10 mouse cellular contexts compared by ENCODE assay signal in genomic region chr1:170218091-170218884, GRCm38 (mm10). TPM values are rescaled to one million over a fixed set of nuclear protein-coding genes. Genes with fewer than 3 reads are reported as not detected.
DNase-seq lines count a peak whose midpoint lies in the region; ATAC-seq and TF ChIP-seq lines count a peak whose summit lies in the region.
"Had no signal": no experiment of that assay in that cellular context is flagged by ENCODE, and none has a peak within 500 bp of the region (broad histone marks: within the 10 kb centered on the region; RNA-seq: fewer than 3 reads in every experiment).

No protein-coding gene starts in this region.

- no peak for ATAC-seq in embryonic facial prominence, embryonic 11.5 days (replicated peaks; ENCODE audit: insufficient number of reproducible peaks, low FRiP score, low TSS enrichment, low read depth)
- ATAC-seq in liver, postnatal 0 days, result no peak
- no peak for ATAC-seq in liver, embryonic 12.5 days
- peak; percentile 78 for ATAC-seq in common myeloid progenitor, adult 5-6 weeks (replicated peaks; ENCODE audit: low read depth, poor library complexity, severe bottlenecking)
- ATAC-seq in midbrain, embryonic 13.5 days, result no peak

- DNase-seq in embryonic facial prominence, embryonic 11.5 days (ENCODE audit: low spot score), result peak; percentile 50
- DNase-seq in embryonic facial prominence, embryonic 10.5 days (ENCODE audit: low spot score), result no peak
- DNase-seq in liver, postnatal 0 days, result no peak
- DNase-seq in retina, embryonic 14.5 days (ENCODE audit: low spot score), result peak; percentile 46
- DNase-seq in heart, adult 9 months (ENCODE audit: low spot score in 2 of 2), result no peak
- DNase-seq: kidney, adult 11 months had no signal

- H3K4me3 ChIP-seq in embryonic facial prominence, embryonic 11.5 days (ENCODE audit: low read depth, low read length), result no peak overlapping the region
- no peak overlapping the region for H3K4me3 ChIP-seq in embryonic facial prominence, embryonic 10.5 days
- no peak overlapping the region for H3K4me3 ChIP-seq in liver, postnatal 0 days (ENCODE audit: low read depth, low read length)
- no peak overlapping the region for H3K4me3 ChIP-seq in liver, embryonic 12.5 days
- H3K4me3 ChIP-seq in midbrain, embryonic 13.5 days (replicated peaks), result no peak overlapping the region
- H3K4me3 ChIP-seq: embryonic facial prominence, embryonic 12.5 days had no signal

- no peaks in the 10 kb centered on the region for H3K9me3 ChIP-seq in embryonic facial prominence, embryonic 11.5 days (replicated peaks; ENCODE audit: control insufficient read depth, low read length)
- H3K9me3 ChIP-seq in embryonic facial prominence, embryonic 10.5 days, result no peaks in the 10 kb centered on the region
- no peaks in the 10 kb centered on the region for H3K9me3 ChIP-seq in liver, postnatal 0 days (ENCODE audit: low read length)
- no peaks in the 10 kb centered on the region for H3K9me3 ChIP-seq in liver, embryonic 12.5 days (replicated peaks)
- H3K9me3 ChIP-seq in midbrain, embryonic 13.5 days, result no peaks in the 10 kb centered on the region
- H3K9me3 ChIP-seq: embryonic facial prominence, embryonic 12.5 days had no signal

- H3K9ac ChIP-seq in embryonic facial prominence, embryonic 11.5 days (replicated peaks; ENCODE audit: low read length), result no peak overlapping the region
- H3K9ac ChIP-seq in liver, postnatal 0 days (replicated peaks), result no peak overlapping the region
- H3K9ac ChIP-seq in liver, embryonic 12.5 days, result no peak overlapping the region
- no peak overlapping the region for H3K9ac ChIP-seq in midbrain, embryonic 13.5 days (replicated peaks)
- H3K9ac ChIP-seq: embryonic facial prominence, embryonic 12.5 days had no signal

- H3K4me1 ChIP-seq in embryonic facial prominence, embryonic 11.5 days (ENCODE audit: control insufficient read depth, insufficient read depth, low read length), result no peaks in the 10 kb centered on the region
- peaks cover 8% of the 10 kb centered on the region; the same call in 1 of the 2 replicates for H3K4me1 ChIP-seq in embryonic facial prominence, embryonic 10.5 days
- H3K4me1 ChIP-seq in liver, postnatal 0 days (ENCODE audit: insufficient read depth), result peaks cover 6% of the 10 kb centered on the region
- peaks cover 7% of the 10 kb centered on the region for H3K4me1 ChIP-seq in liver, embryonic 12.5 days
- H3K4me1 ChIP-seq in midbrain, embryonic 13.5 days (replicated peaks), result peaks cover 9% of the 10 kb centered on the region

- no peak overlapping the region for H3K4me2 ChIP-seq in embryonic facial prominence, embryonic 11.5 days (ENCODE audit: low read depth, low read length)
- no peak overlapping the region for H3K4me2 ChIP-seq in liver, postnatal 0 days (ENCODE audit: low read depth, low read length)
- H3K4me2 ChIP-seq in liver, embryonic 12.5 days, result no peak overlapping the region
- no peak overlapping the region for H3K4me2 ChIP-seq in midbrain, embryonic 13.5 days (replicated peaks)
- H3K4me2 ChIP-seq: embryonic facial prominence, embryonic 12.5 days had no signal

- TF ChIP-seq CTCF in liver, postnatal 0 days (IDR thresholded peaks at IDR 0.05; ENCODE audit: low read depth), result peak; percentile 66

- no peaks in the 10 kb centered on the region for H3K36me3 ChIP-seq in embryonic facial prominence, embryonic 11.5 days (replicated peaks; ENCODE audit: control insufficient read depth, insufficient read depth, low read depth, low read length)
- H3K36me3 ChIP-seq in embryonic facial prominence, embryonic 10.5 days (replicated peaks), result no peaks in the 10 kb centered on the region
- no peaks in the 10 kb centered on the region for H3K36me3 ChIP-seq in liver, postnatal 0 days (replicated peaks; ENCODE audit: insufficient read depth, low read length)
- no peaks in the 10 kb centered on the region for H3K36me3 ChIP-seq in liver, embryonic 12.5 days
- no peaks in the 10 kb centered on the region for H3K36me3 ChIP-seq in midbrain, embryonic 13.5 days
- H3K36me3 ChIP-seq: embryonic facial prominence, embryonic 12.5 days had no signal

- no peak for TF ChIP-seq EP300 in liver, postnatal 0 days (IDR thresholded peaks at IDR 0.05; ENCODE audit: low read depth)

- WGBS in embryonic facial prominence, embryonic 11.5 days, result 77% methylated on average over 6 of the region's 6 CpGs
- 81% methylated on average over 6 of the region's 6 CpGs for WGBS in embryonic facial prominence, embryonic 10.5 days
- WGBS in liver, postnatal 0 days (ENCODE audit: insufficient replicate concordance), result 70% methylated on average over 6 of the region's 6 CpGs
- WGBS in liver, embryonic 12.5 days (ENCODE audit: insufficient replicate concordance), result 60% methylated on average over 6 of the region's 6 CpGs
- 79% methylated on average over 6 of the region's 6 CpGs for WGBS in midbrain, embryonic 13.5 days

- H3K27ac ChIP-seq in embryonic facial prominence, embryonic 11.5 days (replicated peaks; ENCODE audit: low read depth, low read length), result no peak overlapping the region
- H3K27ac ChIP-seq in embryonic facial prominence, embryonic 10.5 days (replicated peaks), result no peak overlapping the region
- no peak overlapping the region for H3K27ac ChIP-seq in liver, postnatal 0 days (ENCODE audit: low read depth)
- H3K27ac ChIP-seq in liver, embryonic 12.5 days, result no peak overlapping the region
- no peak overlapping the region for H3K27ac ChIP-seq in midbrain, embryonic 13.5 days
- H3K27ac ChIP-seq: embryonic facial prominence, embryonic 12.5 days had no signal

- no peaks in the 10 kb centered on the region for H3K27me3 ChIP-seq in embryonic facial prominence, embryonic 11.5 days (ENCODE audit: control insufficient read depth, insufficient read depth, low read length)
- 0 out of 2 replicates have a peak, but pooled peaks cover 3% of the 10 kb centered on the region for H3K27me3 ChIP-seq in embryonic facial prominence, embryonic 10.5 days (replicated peaks; ENCODE audit: low read depth, poor library complexity, severe bottlenecking)
- H3K27me3 ChIP-seq in liver, postnatal 0 days (ENCODE audit: insufficient read depth, low read length), result no peaks in the 10 kb centered on the region
- peaks cover 18% of the 10 kb centered on the region; the same call in 1 of the 2 replicates for H3K27me3 ChIP-seq in liver, embryonic 12.5 days (replicated peaks)
- H3K27me3 ChIP-seq in midbrain, embryonic 13.5 days, result peaks cover 13% of the 10 kb centered on the region; the same call in 1 of the 2 replicates
- H3K27me3 ChIP-seq: embryonic facial prominence, embryonic 12.5 days had no signal

RNA-seq across cellular contexts. Expression of gene Uhmk1, which starts 3.1 kb away (rescaled TPM):
- polyA plus RNA-seq in embryonic facial prominence, embryonic 11.5 days (2014; fragmentation: Nextera tagmentation; extraction: Ambion mirVana), result 11.8 and 14.0 TPM in 2 replicates
- polyA plus RNA-seq in embryonic facial prominence, embryonic 10.5 days (2016; fragmentation: Nextera tagmentation; extraction: Ambion mirVana), result 10.6 and 11.3 TPM in 2 replicates
- 3.3 and 3.4 TPM in 2 replicates for polyA plus RNA-seq in liver, postnatal 0 days (2015; fragmentation: Nextera tagmentation; extraction: Ambion mirVana)
- 12.1 and 13.5 TPM in 2 replicates for polyA plus RNA-seq in liver, embryonic 12.5 days (2016; fragmentation: Nextera tagmentation; extraction: Ambion mirVana)
- total RNA-seq in common myeloid progenitor, adult 5-6 weeks (2017), result 60.8 and 71.6 TPM in 2 replicates
- polyA plus RNA-seq in midbrain, embryonic 13.5 days (2015; fragmentation: Nextera tagmentation; extraction: Ambion mirVana), result 7.6 and 8.3 TPM in 2 replicates

RNA-seq across cellular contexts. Expression of gene Sh2d1b2, which starts 14.3 kb away (rescaled TPM):
- 0.11 TPM in 1 of 2 replicates, not detected in the other for polyA plus RNA-seq in embryonic facial prominence, embryonic 11.5 days (2014; fragmentation: Nextera tagmentation; extraction: Ambion mirVana)
- polyA plus RNA-seq in embryonic facial prominence, embryonic 10.5 days (2016; fragmentation: Nextera tagmentation; extraction: Ambion mirVana), result not detected in 2 replicates
- polyA plus RNA-seq in liver, postnatal 0 days (2015; fragmentation: Nextera tagmentation; extraction: Ambion mirVana), result not detected in 2 replicates
- not detected in 2 replicates for polyA plus RNA-seq in liver, embryonic 12.5 days (2016; fragmentation: Nextera tagmentation; extraction: Ambion mirVana)
- not detected in 2 replicates for total RNA-seq in common myeloid progenitor, adult 5-6 weeks (2017)
- polyA plus RNA-seq in midbrain, embryonic 13.5 days (2015; fragmentation: Nextera tagmentation; extraction: Ambion mirVana), result not detected in 2 replicates
- polyA plus RNA-seq: embryonic facial prominence, embryonic 12.5 days had no signal

RNA-seq across cellular contexts. Expression of gene Uap1, which starts 43.5 kb away (rescaled TPM):
- polyA plus RNA-seq in embryonic facial prominence, embryonic 11.5 days (2014; fragmentation: Nextera tagmentation; extraction: Ambion mirVana), result 66.3 and 71.4 TPM in 2 replicates
- polyA plus RNA-seq in embryonic facial prominence, embryonic 10.5 days (2016; fragmentation: Nextera tagmentation; extraction: Ambion mirVana), result 56.3 and 56.5 TPM in 2 replicates
- polyA plus RNA-seq in liver, postnatal 0 days (2015; fragmentation: Nextera tagmentation; extraction: Ambion mirVana), result 19.6 and 22.3 TPM in 2 replicates
- 40.3 and 43.1 TPM in 2 replicates for polyA plus RNA-seq in liver, embryonic 12.5 days (2016; fragmentation: Nextera tagmentation; extraction: Ambion mirVana)
- total RNA-seq in common myeloid progenitor, adult 5-6 weeks (2017), result 64.9 and 91.7 TPM in 2 replicates
- polyA plus RNA-seq in midbrain, embryonic 13.5 days (2015; fragmentation: Nextera tagmentation; extraction: Ambion mirVana), result 57.9 and 59.3 TPM in 2 replicates

RNA-seq across cellular contexts. Expression of gene Sh2d1b1, which starts 58.8 kb away (rescaled TPM):
- polyA plus RNA-seq in embryonic facial prominence, embryonic 11.5 days (2014; fragmentation: Nextera tagmentation; extraction: Ambion mirVana), result not detected in 2 replicates
- 0.05 TPM in 1 of 2 replicates, not detected in the other for polyA plus RNA-seq in embryonic facial prominence, embryonic 10.5 days (2016; fragmentation: Nextera tagmentation; extraction: Ambion mirVana)
- polyA plus RNA-seq in liver, postnatal 0 days (2015; fragmentation: Nextera tagmentation; extraction: Ambion mirVana), result 0.31 and 0.46 TPM in 2 replicates
- 0.13 and 0.17 TPM in 2 replicates for polyA plus RNA-seq in liver, embryonic 12.5 days (2016; fragmentation: Nextera tagmentation; extraction: Ambion mirVana)
- 1.3 and 2.5 TPM in 2 replicates for total RNA-seq in common myeloid progenitor, adult 5-6 weeks (2017)
- not detected in 2 replicates for polyA plus RNA-seq in midbrain, embryonic 13.5 days (2015; fragmentation: Nextera tagmentation; extraction: Ambion mirVana)

Comparison
In these comparisons a context has a peak if more than half of its experiments do, and no peak if none do; other contexts are left out.
1. DNase-seq: peak in embryonic facial prominence, embryonic 11.5 days (single experiment) and retina, embryonic 14.5 days (single experiment); none in embryonic facial prominence, embryonic 10.5 days (single experiment), liver, postnatal 0 days (single experiment) and heart, adult 9 months (0 of 2).